Mouse (Mus musculus) neutrophil, adult 83 days (primary cell): ENCODE data around the gene Olfr364-ps1. TPM values are rescaled to one million over a fixed set of nuclear protein-coding genes. Genes with fewer than 3 reads are reported as not detected.

Source experiments
- total RNA-seq, 2 experiments: library from RNA; stranded (reverse); gene quantifications; one replicate each; pipeline ENCODE4 v1.2.4; 2023

Olfr364-ps1 gene
- not detected for total RNA-seq

DNA sequence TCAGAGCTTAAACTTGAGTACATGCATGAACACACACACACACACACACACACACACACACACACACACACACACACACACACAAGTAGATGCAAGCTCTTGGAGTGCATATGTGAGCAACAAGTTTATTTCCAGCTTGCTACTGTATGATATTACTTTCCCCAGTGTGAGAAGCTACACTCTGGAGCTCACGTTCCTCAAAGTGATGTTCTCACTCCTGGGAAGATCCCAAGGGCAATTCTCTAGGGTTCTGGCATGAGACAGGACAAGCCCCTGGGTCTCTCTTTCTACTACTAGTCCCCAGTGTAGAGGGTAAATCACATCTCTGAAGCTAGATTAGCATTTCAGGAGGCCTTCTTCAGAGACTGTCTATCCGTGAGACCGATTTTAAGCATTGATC lies at the start of gene Olfr364-ps1:
TSS of gene Olfr364-ps1 (plus strand) at position 301 of the 400 bp plus-strand sequence.

GRCm38 (mm10) chr2:37117810-37118209 lies 21.3 kb upstream of the Olfr364-ps1 start, which contains the start of gene Olfr362:
TSS of gene Olfr362 (minus strand) at chr2:37117910.

GRCm38 (mm10) chr2:37187898-37188297 lies 48.8 kb downstream of the Olfr364-ps1 start, which contains the start of gene Olfr365:
TSS of gene Olfr365 (plus strand) at chr2:37188198.

Other genes with a start within 250 kb of the Olfr364-ps1 start
- not detected for gene Olfr353, start 246.4 kb upstream of the Olfr364-ps1 start, total RNA-seq
- gene Olfr354, start 233.6 kb upstream of the Olfr364-ps1 start, total RNA-seq = not detected
- not detected for gene Olfr355, start 210.4 kb upstream of the Olfr364-ps1 start, total RNA-seq
- not detected for gene Olfr356, start 202.2 kb upstream of the Olfr364-ps1 start, total RNA-seq
- not detected for gene Olfr357, start 145.5 kb upstream of the Olfr364-ps1 start, total RNA-seq
- not detected for gene Olfr358, start 130.0 kb upstream of the Olfr364-ps1 start, total RNA-seq
- gene Olfr360, start 73.6 kb upstream of the Olfr364-ps1 start, total RNA-seq = not detected
- gene Olfr361, start 50.0 kb upstream of the Olfr364-ps1 start, total RNA-seq = not detected
- gene Olfr362, start 21.4 kb upstream of the Olfr364-ps1 start, total RNA-seq = not detected
- gene Olfr365, start 48.9 kb downstream of the Olfr364-ps1 start, total RNA-seq = not detected
- gene Olfr366, start 72.3 kb downstream of the Olfr364-ps1 start, total RNA-seq = not detected
- gene Olfr368, start 187.2 kb downstream of the Olfr364-ps1 start, total RNA-seq = not detected
- gene Pdcl, start 220.0 kb downstream of the Olfr364-ps1 start, total RNA-seq = 10 to 100 TPM; 29.7 to 32.7 TPM